Mouse (Mus musculus) urinary bladder, postnatal 10 days (tissue): ENCODE results near the gene Fhod1.

Experiments
- DNase-seq: peaks from one replicate; pipeline ENCODE4 v3.0.0; 2022; ENCODE audit warnings: low spot score

Gene Fhod1

DNA sequence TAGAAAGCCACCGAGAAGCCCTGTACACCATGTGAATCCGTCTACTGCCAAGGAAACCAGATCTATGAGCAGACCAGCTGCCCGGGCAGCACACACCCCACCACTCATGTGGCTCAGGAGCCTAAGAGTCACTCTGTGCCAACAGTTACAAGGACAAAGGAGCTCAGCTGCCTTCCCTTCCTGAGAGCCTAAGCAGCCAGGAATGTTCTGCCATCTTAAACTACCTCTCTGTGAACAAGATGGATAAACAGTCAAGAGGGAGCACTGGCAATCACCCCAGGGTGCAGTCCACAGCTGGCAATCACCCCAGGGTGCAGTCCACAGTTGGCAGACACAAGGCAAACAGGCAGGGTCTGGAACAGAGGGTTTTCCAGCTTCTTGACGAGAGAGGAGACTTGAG, 29.8 kb downstream of the Fhod1 start:
- no peak for DNase-seq

DNA sequence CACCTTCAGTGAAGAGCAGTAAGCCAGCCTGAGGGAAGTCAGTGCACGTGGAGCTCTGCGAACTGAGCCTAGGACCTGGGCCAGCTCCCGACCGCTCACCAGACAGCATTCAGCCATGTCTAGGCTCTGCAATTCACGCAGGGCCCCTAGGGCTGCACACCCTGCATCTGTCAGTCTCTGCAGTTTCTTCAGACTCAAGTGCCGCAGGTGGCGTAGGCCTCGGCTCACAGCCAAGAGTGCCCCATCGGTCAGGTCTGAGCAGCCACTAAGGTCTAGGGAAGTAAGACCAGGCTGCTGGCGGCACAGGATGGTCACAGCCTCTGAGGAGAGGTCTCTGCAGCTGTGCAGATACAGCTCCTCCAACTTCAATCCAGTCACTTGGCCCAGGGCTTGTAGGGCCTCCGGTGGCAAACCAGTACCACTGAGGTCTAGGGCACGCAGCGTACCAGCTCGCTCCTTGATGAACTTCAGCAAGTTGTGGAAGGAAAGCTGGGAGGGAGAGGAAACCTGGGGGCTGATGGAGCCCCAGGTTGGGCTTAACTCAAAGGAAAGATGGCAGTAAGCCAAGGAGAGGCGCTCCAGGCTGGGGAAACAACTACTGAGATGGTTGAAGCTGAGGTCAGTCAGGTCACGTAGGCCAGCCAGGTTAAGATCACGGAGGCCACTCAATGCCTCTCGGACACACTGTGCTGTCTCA, 32.5 kb downstream of the Fhod1 start:
- DNase-seq = no peak

DNA sequence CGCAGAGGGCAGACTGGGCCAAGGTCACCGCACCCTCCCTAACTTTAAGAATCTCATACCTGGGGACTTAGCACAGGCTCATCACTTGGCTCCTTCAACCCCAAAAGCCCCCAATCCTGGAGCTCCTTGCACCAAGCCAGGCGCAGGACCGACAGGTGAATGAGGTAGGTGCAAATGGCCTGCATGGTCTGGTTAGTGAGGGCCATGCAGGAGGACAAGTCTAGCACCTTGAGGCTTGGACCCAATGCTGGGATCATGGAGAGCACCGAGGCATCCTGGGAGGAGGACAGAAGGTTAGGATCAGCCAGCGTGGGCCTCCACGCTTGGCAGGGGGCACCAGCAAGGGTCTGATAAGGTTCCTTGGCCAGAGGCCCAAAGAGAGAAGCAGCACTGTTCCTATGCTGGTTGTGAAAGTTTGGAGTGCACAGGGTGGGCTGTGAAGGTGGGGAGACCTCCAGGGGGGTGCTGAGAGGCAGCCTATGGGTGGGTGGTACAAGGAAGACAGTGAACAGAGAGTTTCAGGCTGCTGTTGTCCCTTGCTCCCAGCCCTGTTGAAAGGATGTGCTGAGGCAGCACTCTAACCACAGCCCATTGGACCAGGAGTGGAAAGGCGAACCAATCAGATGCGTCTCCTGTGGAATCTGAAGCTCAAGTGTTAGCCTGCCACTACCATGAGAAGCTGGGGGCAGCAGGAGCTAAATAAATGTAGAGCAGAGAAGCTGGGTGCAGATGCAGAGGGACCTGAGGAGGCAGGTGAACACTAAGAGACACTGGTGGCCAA, 33.9 kb downstream of the Fhod1 start:
- no peak for DNase-seq

DNA sequence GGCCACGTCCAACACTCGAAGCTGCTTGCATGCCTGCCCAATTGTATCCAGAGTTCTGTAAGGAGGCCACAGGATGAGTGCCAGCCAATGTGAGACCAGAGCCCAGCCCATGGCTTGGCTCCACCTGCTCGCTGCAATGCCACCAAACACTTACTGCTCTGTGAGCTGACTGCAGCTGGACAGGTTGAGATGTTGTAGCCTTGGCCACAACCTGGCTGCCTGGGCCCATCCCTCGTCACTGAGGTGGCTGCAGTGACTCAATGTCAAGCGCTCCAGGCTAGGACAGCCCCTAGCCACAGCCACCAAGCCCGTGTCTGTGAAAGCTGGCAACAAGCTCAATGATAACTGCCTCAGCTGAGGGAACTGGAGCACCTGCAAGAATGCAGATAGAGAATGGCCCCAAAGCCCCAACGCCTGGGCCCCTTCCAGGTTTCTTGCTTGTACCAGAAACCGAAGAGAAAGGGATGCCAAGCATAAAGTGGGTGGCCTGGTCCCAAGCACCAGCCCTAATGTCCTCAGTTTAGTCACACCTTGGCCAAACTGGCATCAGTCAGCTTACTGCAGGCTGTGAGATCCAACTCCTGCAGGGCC, 34.8 kb downstream of the Fhod1 start:
- no peak for DNase-seq

DNA sequence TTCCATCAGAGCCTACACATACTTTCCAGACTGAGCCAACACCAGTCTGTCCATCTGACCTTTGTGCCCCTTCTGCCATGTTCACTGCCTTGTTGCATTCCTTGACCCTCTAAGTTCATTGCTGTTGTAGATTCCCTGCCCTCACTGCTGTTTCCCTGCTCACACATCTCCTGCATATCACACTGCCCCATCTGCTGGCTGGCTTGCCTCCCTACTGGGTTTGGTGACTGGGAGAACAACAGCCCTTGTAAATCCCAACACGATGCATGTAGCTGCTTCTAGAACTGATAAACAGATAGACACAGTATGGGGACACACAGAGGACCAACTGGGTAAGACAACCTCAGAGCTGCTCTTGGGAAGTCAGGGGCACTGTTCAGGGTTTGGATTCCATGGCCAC, 36.0 kb downstream of the Fhod1 start:
- DNase-seq = no peak

DNA sequence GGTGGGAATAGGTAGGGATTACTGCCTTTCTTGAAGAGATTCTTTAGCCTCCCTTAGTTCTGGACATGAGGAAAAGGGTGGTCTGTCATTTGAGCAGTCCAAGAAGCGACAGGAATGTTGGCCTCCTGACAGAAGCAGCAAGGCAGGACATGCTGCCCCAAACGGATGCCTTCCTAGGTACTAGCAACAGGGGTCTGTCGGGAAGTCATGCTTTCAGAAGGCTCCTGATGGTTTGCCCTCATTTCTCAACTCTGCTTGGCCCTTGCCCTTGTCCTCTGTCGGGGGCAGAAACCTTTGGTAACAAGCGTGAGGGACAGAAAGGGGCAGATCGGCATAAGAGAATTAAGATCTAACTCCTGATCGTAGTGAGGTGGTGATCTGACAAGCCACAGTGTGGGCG, 37.6 kb downstream of the Fhod1 start:
- no peak for DNase-seq

DNA sequence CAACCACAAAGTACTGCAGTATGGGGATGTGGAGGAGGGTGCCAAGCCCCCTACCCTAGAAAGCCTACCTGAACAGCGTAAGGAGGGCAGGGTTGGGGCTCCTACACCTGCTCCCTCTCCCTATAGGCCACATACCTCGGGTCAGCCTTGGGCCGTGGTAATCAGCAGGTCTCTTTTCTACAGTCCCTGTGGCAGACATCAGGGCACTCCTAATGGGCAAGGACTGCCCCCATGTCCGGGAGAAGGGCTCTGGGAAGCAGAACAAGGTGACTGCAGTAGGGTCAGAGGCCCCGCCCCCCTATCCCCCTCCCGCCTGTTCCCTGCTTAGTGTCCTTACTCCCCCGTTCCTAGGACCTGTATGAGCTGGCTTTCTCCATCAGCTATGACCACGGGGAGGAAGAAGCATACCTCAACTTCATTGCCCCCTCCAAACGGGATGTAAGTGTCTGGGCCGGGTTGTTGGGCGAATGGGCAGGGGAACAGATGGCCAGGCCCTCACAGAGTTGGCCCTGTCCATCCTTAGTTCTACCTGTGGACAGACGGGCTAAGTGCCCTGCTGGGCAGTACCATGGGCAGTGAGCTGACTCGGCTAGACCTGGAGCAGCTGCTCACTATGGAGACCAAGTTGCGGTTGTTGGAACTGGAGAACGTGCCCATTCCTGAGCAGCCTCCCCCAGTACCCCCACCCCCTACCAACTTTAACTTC, 38.5 kb downstream of the Fhod1 start:
- DNase-seq = no peak

DNA sequence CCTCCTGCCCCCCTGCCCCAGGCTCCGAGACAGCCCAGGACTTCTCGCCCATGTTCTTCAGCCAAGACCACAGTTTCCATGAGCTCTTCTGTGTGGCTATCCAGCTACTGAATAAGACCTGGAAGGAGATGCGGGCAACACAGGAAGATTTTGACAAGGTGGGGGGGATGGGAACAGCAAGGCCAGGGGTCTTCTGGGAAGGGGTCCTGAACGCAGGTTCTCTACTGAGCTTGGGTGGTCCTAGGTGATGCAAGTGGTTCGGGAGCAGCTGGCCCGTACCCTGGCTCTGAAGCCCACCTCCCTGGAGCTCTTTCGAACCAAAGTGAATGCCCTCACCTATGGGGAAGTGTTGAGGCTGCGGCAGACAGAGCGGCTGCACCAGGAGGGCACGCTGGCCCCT, 39.3 kb downstream of the Fhod1 start:
- DNase-seq = no peak

DNA sequence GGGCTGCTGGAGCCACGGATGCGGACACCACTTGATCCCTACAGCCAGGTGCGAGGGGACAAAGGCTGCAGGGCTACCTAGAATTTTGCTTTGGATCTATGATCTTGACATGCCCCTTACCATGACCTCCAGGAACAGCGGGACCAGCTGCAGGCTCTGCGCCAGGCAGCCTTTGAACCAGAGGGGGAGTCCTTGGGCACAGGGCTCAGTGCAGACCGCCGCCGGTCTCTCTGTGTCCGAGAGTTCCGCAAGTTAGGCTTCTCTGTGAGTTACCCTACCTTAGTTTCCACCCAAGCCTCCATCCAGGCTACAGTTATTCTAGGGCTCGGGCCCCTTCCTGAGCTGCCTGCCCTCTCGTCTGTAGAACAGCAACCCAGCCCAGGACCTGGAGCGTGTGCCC, 40.1 kb downstream of the Fhod1 start:
- DNase-seq = no peak

DNA sequence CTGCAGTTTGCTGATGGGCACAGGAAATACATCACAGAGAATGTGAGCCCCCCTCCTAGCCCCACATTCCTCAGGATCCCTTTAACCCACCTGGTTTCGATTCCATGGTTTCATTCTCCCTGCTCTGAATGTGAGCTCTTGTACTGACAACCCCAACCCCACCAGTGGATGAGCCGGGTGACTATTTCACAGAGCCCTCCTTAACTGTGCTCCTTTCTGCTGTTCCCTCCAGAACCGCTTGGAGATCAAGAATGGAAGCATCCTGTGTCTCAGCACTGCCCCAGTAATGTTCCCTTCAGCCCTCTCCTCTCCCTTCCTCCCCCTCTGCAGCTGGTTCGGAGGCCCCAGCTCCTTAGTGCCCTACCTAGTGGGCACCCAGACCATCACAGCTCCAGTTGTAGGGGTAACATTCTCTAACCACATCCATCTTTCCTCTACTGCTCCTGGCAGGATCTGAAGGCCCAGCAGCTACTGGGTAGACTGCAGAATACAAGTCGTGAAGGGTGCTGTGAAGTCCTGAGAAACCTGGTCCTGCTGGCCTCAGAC, 41.5 kb downstream of the Fhod1 start:
- no peak for DNase-seq

DNA sequence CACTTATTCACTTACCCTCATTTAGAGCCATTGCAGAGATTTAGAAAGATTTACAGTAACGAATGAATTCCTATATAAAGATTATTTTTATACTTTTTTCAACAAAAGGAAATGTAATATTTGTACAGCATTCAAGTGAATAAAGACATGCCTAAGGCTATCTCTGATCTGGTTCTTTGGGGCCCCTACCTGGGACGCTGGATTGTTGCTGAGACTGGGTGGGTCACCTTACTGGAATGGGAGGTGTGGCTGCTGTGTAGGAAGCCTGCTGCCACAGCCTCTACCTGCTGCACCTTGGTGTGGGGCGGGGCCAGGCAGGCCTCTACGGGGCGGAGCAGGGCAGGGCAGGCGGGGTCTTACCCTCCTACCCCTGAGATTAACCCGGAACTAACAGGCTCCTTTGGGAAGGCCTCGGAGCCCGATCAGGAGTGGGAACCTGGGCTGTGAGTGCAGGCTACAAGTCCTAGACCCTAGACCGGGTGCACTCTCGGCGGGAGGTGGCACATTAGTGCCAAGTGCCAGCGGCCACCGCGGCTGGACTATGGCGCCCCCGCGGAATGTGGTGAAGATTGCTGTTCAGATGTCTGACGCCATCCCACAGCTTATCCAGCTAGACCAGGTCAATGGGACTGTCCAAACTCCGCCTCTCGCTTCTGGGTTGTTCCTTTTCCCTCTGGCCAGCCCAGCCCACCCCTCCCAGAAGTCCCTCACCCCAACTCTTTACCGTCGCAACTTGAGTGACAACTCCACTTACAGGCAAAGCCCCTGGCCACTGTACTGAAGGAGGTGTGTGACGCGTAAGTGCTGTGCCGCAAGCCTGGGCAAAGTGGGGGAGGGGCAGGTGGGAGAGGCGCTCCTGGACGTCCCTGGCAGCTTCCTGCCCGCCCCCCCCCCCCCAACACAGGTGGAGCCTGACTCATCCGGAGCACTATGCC, 42.3 kb downstream of the Fhod1 start, which contains the start of gene Elmo3:
TSS of gene Elmo3 (plus strand) at position 391 of the 935 bp plus-strand sequence.
- DNase-seq = no peak

DNA sequence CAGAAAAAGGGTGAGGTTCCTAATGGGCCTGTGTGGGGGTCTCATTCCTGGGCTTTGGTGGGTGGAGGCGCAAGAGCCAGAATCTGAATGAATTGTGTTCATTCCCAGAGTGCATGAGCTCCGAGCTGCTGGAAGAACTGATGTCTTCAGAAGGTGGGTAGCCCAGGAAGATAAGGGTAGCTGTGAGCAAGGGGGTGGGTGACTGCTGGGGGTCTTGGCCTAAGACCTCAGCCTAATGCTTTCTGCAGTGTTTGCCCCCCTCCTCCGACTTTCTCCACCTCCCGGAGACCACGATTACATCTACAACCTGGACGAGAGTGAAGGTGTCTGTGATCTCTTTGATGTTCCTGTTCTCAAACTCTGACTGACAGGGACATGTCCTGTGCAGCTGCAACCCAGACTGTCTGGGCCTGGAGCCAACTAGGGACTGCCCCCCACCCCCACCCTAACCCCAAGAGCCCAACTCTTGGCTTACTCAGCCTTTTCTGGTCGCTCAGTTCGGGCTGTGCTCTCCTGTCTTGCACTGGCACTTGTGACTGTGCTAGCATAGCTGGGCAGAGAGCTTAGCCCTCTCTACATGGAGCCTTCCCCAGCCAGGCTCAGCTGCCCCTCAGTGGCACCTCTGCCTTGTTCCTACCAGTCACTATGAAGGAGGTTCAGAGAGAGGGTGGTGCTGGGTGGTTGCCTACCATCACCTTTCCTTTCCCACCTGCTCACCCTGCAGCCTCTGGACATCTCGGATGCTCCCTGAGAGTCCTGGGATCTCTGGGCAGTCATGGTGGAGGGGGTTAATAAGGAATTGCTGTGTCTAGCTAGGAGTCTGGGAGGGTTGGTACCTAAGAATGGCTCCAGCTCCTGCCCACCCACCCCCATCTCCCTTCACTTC, 43.2 kb downstream of the Fhod1 start:
- DNase-seq = no peak

DNA sequence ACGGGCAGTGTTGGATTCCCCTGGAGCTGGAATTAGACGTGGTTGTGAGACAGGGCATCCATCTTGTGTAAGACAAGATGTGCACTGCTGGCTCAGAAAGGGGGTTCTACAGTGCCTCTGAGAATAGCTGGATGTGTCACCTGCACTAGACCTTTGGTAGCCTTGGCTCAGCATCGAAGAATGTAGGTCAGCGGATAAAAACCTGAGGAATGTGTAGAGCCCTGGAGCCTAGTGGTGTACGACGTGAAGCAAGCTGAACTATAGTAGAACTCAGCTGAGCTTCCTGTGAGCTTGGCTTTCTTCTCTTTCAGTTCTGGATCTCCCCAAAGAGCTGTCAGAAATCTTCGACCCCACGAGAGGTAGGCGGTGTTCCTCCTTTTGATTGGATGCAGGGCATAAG, 43.9 kb downstream of the Fhod1 start:
- no peak for DNase-seq

DNA sequence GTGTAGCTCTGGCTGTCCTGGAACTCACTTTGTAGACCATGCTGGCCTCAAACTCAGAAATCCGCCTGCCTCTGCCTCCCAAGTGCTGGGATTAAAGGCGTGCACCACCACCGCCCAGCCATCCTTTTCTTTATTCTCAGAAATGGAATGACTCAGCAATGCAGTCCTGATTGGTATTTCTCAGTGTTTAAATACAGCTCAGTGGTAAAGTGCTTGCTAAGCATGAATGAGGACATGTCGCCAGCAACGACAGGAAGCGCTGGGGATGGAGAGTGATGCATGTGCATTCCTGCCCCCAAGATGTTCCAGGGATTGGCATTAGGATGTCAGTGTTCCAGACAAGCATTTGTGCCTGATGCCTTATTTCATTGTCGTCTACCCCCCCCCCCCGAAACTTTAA, 44.4 kb downstream of the Fhod1 start:
- DNase-seq = no peak

DNA sequence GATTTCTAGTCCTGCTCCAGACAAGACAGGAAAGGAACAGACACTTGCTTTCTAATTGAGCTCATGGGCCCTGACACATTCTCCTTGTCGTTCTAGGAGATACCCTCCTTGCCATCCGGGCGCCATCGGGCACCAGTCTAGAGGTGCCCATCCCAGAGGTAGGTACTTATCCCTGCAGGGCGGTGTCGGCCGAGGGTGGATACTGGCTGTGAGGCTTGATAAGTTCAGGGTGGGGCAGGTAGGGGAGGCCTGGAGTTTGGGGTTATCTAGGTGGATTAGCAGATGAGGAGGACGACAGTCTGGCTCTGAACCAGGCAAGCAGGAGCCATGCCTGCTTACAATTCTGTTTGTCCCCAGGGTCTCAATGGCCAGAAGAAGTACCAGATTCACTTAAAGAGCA, 47.8 kb downstream of the Fhod1 start:
- no peak for DNase-seq

DNA sequence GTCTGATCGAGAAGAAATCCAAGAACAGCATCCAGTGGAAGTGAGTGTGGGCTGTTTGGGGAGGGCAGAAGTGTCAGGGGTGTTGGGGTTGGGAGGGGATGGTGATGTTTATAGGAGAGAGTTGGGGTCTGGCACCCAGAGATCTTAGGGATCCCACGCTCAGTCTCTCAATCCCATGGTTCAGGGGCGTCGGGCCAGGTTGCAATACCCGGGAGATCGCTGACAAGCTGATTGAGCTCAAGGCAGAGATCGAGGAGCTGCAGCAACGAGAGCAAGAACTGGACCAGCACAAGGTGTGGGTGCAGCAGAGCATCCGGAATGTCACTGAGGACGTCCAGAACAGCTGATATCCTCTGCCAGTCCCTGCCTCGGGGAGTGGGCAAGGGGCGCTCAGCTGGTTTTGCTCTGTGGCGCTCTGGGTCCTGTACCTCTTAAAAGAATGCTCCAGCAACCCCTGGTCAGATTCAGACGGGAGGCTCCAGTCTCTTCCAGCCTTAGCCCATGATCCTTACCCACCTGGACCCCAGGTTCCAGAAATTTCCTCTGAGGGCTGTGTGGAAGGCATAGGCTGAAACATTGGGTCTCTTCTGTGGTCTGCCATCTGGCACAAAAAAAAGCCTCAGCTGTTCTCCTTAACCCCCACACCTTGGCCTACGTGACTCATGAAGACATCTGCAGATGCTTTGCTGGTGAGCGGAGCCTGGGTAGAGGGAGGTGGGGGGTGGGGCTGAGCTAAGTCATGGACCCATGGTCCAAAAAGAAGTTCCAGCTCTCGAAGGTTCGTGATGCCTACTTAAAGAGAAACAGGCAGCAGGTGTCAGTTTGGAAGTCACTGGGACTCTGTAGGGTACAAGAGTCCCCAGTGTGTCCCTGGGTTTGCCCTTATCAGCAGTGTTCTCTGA, 49.2 kb downstream of the Fhod1 start:
- no peak for DNase-seq

DNA sequence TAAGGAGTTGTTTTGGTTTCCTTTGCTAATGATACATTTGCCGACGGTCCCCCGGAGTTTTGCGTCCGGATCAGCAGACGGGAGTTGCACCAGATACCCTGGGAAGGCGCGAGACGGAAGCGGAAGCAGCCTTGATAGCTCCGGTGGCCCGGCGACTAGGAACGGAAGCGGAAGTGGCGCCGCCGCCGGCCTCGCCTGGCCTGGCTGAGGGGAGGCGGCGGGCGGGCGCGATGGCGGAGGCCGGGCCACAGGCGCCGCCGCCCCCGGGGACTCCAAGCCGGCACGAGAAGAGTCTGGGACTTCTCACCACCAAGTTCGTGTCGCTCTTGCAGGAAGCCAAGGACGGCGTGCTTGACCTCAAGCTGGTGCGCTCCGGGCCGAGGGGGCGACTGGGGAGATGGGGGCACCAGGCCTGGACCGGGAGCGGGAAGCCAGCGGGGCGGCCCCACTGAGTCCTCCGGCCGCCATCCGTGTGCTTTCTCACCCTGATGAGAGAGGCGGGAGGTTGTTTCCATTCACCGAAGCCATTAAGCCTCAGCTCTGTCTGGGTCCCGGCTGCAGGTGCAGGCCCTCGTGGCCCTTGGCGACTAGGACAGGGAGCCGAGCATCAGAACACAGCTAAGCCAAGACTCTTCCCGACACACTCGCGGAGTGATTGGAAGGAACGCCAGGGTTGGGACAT, 50.1 kb downstream of the Fhod1 start, which contains the start of gene E2f4:
TSS of gene E2f4 (plus strand) at position 153 of the 682 bp plus-strand sequence.
- no peak for DNase-seq

DNA sequence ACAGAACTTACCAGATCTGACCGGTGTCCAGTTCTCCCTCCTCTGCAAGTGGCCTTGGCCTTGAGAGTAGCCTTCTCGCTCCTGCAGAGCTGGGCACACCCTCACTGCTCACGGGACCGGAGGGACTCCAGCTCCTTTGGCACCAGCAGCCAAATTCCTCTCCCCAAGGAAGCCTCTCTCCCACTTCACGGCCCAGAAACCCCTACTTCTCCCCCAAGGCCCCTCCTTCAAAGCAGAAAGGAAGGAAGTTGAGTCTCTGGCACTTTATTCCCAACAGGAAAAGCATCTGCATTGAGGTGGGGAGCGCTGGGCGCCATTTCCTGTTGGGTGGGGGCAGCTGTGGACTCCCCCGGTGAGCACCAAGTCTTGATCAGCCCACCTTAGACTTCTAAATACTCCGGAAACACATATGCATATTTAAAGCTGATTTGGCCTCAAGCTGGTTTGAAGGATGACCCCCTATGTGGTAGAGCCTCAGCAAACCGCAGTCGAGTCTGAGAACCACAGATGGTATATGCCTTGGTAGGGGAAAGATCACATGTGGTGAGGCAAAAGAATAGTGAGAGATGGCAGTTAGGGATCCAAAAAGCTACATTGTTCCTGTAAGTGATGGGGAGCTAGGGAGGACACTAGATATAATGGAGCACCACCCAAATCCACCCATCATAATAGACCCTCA, 51.7 kb downstream of the Fhod1 start, which contains the start of gene Exoc3l:
TSS of gene Exoc3l (minus strand) at position 207 of the 679 bp plus-strand sequence.
- no peak for DNase-seq
